Mouse (Mus musculus): ENCODE measurements around the gene Gm13288. TPM values are rescaled to one million over a fixed set of nuclear protein-coding genes. Genes with fewer than 3 reads are reported as not detected.
A peak's percentile ranks its signal among the peaks of the same experiment; 100 is the strongest.
"Not testable (repeated sequence)": the region's sequence is repeated elsewhere in the genome, so short reads cannot be mapped to it uniquely, and the experiment has no call there.

Gene Gm13288
- 0.08 and 0.22 TPM in 2 replicates for polyA plus RNA-seq (2016; fragmentation: Nextera tagmentation; extraction: Ambion mirVana)

DNA sequence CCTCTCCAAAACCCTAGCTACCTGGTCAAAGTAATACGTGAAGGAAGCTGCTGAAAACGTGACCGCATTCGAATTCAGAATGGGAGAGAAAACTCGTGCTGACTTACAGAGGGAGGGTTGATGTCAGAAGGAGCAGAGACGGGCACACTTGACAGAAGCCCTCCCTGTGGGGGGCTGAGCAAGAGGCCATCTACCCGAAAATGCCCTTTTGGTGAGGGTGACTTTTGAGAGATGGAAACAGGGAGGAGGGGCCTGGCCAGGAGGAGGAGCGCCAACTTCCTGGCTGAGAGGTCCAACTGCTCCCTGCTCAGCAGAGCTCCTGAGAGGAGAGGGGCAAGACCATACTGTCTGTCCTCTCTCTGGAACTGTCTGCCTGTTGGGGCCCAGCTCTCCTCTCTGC lies at the start of gene Gm13288:
Gene Gm13288, plus strand, starts transcription at position 301 of the 400 bp plus-strand sequence.
- not testable (repeated sequence) for H3K36me3 ChIP-seq; H3K27ac ChIP-seq; H3K27me3 ChIP-seq; H3K4me1 ChIP-seq (replicated peaks); ATAC-seq (ENCODE audit: insufficient number of reproducible peaks, insufficient read depth, low FRiP score, low TSS enrichment, low read depth); H3K9me3 ChIP-seq; H3K9ac ChIP-seq (replicated peaks)
- WGBS = no CpG with 5 or more reads among the region's 8 CpGs
- Histone ChIP-seq H3K4me3 (replicated peaks) (0 out of 2 replicates have a peak within 1 kb of the TSS, but pooled peaks have one; percentile 26), H3K4me2 (peak within 1 kb of the TSS; percentile 36; the same call in 1 of the 2 replicates)

- 11% methylated on average over 29 of the region's 31 CpGs for WGBS
- Histone ChIP-seq H3K27ac (peak overlapping the region; percentile 96), H3K4me3 (replicated peaks) (peak overlapping the region; percentile 52), H3K9ac (replicated peaks) (peak overlapping the region; percentile 59), H3K4me2 (peak overlapping the region; percentile 70)
- H3K27me3 ChIP-seq; ATAC-seq (ENCODE audit: insufficient number of reproducible peaks, insufficient read depth, low FRiP score, low TSS enrichment, low read depth); H3K4me1 ChIP-seq (replicated peaks); H3K9me3 ChIP-seq; H3K36me3 ChIP-seq: not testable (repeated sequence)
Measured at GRCm38 (mm10) chr4:88756581-88757513, 48.5 kb upstream of the Gm13288 start.

GRCm38 (mm10) chr4:88757628-88758031 lies 47.7 kb upstream of the Gm13288 start:
- Histone ChIP-seq H3K4me2 (peak overlapping the region; percentile 70), H3K4me3 (replicated peaks) (peak overlapping the region; percentile 52), H3K9ac (replicated peaks) (peak overlapping the region; percentile 59; the same call in 1 of the 2 replicates), H3K27ac (peak overlapping the region; percentile 96)
- peak; percentile 100 for ATAC-seq (ENCODE audit: insufficient number of reproducible peaks, insufficient read depth, low FRiP score, low TSS enrichment, low read depth)
- not testable (repeated sequence) for H3K4me1 ChIP-seq (replicated peaks); H3K36me3 ChIP-seq; H3K9me3 ChIP-seq; H3K27me3 ChIP-seq
- WGBS = under 1% methylated on average over 21 of the region's 21 CpGs

DNA sequence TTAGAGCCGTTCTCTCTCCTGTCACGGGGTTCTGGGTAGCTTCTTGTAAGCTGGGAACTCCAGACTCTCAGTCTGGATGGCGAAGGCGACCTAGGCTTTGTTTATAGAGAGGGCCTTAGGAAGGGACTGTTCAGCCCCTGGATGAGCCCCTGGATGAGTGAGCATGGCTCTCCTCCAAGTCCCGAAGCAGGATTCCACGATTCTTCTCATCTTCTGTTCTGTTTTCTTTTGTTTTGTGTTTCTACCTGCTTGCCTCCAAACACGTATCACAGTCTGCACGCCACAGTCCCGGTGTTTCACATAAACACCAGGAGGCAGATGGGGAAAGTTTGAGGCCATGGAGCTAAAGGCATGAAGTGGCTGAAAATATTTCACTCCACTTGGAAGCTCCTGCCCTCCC lies 46.6 kb upstream of the Gm13288 start:
- 88% methylated on average over 9 of the region's 9 CpGs for WGBS
- not testable (repeated sequence) for H3K9ac ChIP-seq (replicated peaks); H3K27ac ChIP-seq; ATAC-seq (ENCODE audit: insufficient number of reproducible peaks, insufficient read depth, low FRiP score, low TSS enrichment, low read depth); H3K4me1 ChIP-seq (replicated peaks); H3K27me3 ChIP-seq; H3K9me3 ChIP-seq; H3K36me3 ChIP-seq; H3K4me3 ChIP-seq (replicated peaks); H3K4me2 ChIP-seq

DNA sequence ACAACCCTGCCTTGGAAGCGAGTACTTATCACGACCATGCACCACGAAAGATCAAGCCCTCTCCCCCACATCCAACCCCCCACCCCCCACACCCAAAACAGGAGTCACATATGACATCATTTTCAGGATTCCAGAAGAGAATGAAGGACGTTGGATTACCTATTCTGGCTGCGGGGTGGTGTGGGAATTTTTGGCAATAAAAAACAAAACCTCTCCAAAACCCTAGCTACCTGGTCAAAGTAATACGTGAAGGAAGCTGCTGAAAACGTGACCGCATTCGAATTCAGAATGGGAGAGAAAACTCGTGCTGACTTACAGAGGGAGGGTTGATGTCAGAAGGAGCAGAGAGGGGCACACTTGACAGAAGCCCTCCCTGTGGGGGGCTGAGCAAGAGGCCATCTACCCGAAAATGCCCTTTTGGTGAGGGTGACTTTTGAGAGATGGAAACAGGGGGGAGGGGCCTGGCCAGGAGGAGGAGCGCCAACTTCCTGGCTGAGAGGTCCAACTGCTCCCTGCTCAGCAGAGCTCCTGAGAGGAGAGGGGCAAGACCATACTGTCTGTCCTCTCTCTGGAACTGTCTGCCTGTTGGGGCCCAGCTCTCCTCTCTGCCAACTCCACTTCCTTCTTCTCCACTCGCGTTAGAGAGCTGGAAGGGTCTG lies 45.6 kb upstream of the Gm13288 start, which contains the start of gene Gm13283:
Gene Gm13283, plus strand, starts transcription at position 510 of the 659 bp plus-strand sequence.
- ATAC-seq (ENCODE audit: insufficient number of reproducible peaks, insufficient read depth, low FRiP score, low TSS enrichment, low read depth); H3K9me3 ChIP-seq; H3K27me3 ChIP-seq; H3K36me3 ChIP-seq; H3K4me1 ChIP-seq (replicated peaks): not testable (repeated sequence)
- WGBS = 29% methylated on average over 7 of the region's 14 CpGs
- peak within 1 kb of the TSS; percentile 34 for H3K4me3 ChIP-seq (replicated peaks)
- H3K9ac ChIP-seq (replicated peaks) = 0 out of 2 replicates have a peak within 1 kb of the TSS, but pooled peaks have one; percentile 34
- H3K4me2 ChIP-seq = peak within 1 kb of the TSS; percentile 50
- peak within 1 kb of the TSS; percentile 72; the same call in 1 of the 2 replicates for H3K27ac ChIP-seq

DNA sequence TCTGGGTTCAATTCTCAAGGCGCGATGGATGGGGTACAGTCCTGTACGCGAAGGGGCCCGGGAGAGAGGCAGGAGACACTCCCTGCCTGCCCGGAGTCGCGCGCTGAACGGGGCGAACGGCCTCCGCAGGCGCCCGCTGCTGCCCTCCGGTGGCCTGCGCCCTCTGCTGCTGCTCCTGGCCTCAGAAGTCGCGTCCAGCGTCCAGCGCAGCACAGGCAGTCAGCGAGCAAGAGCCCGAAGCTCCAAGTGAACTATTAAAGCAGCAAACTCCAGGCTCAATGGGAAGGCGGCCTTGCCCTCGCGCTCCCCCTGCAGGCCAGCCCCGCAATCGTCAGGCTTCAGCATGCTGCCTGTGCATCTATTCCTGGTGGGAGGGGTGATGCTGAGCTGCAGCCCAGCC lies 44.9 kb upstream of the Gm13288 start:
- ATAC-seq (ENCODE audit: insufficient number of reproducible peaks, insufficient read depth, low FRiP score, low TSS enrichment, low read depth) = not testable (repeated sequence)

GRCm38 (mm10) chr4:88761776-88762175 lies 43.6 kb upstream of the Gm13288 start:
- not testable (repeated sequence) for ATAC-seq (ENCODE audit: insufficient number of reproducible peaks, insufficient read depth, low FRiP score, low TSS enrichment, low read depth); H3K9ac ChIP-seq (replicated peaks); H3K4me3 ChIP-seq (replicated peaks); H3K36me3 ChIP-seq; H3K27me3 ChIP-seq; H3K4me2 ChIP-seq; H3K9me3 ChIP-seq; H3K4me1 ChIP-seq (replicated peaks); H3K27ac ChIP-seq
- 68% methylated on average over 6 of the region's 8 CpGs for WGBS

More for the DNA sequence above, 44.9 kb upstream of the Gm13288 start:
- not testable (repeated sequence) for H3K4me1 ChIP-seq (replicated peaks); H3K36me3 ChIP-seq; H3K9me3 ChIP-seq; H3K27me3 ChIP-seq
- Histone ChIP-seq H3K4me3 (replicated peaks) (peak overlapping the region; percentile 34), H3K4me2 (peak overlapping the region; percentile 50), H3K27ac (peak overlapping the region; percentile 72; the same call in 1 of the 2 replicates), H3K9ac (replicated peaks) (0 out of 2 replicates have a peak overlapping the region, but pooled peaks have one; percentile 34)
- WGBS = under 1% methylated on average over 23 of the region's 28 CpGs

DNA sequence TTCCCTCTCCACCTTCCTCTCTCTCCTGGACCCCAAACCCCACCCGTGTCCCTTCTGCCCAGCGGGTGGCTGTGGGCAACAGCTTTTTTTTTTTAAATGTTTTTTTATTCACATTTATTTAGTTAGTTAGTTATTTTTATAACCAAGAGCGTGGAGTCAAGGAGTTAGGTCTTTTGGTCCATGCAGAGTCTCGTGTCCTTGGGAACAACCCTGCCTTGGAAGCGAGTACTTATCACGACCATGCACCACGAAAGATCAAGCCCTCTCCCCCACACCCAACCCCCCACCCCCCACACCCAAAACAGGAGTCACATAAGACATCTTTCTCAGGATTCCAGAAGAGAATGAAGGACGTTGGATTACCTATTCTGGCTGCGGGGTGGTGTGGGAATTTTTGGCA lies 43.0 kb upstream of the Gm13288 start:
- not testable (repeated sequence) for H3K4me3 ChIP-seq (replicated peaks); H3K27me3 ChIP-seq; ATAC-seq (ENCODE audit: insufficient number of reproducible peaks, insufficient read depth, low FRiP score, low TSS enrichment, low read depth); H3K9me3 ChIP-seq; H3K36me3 ChIP-seq; H3K4me1 ChIP-seq (replicated peaks); H3K27ac ChIP-seq; H3K9ac ChIP-seq (replicated peaks)
- 55% methylated on average over 9 of the region's 9 CpGs for WGBS
- H3K4me2 ChIP-seq = 0 out of 2 replicates have a peak overlapping the region, but pooled peaks have one; percentile 45

- WGBS = 3% methylated on average over 26 of the region's 42 CpGs
- H3K9me3 ChIP-seq; ATAC-seq (ENCODE audit: insufficient number of reproducible peaks, insufficient read depth, low FRiP score, low TSS enrichment, low read depth); H3K27me3 ChIP-seq; H3K36me3 ChIP-seq; H3K4me1 ChIP-seq (replicated peaks); H3K9ac ChIP-seq (replicated peaks): not testable (repeated sequence)
- H3K27ac ChIP-seq = 0 out of 2 replicates have a peak overlapping the region, but pooled peaks have one; percentile 74
- peak overlapping the region; percentile 52 for H3K4me2 ChIP-seq
- peak overlapping the region; percentile 34 for H3K4me3 ChIP-seq (replicated peaks)
Measured at GRCm38 (mm10) chr4:88763384-88764018, 41.8 kb upstream of the Gm13288 start.

DNA sequence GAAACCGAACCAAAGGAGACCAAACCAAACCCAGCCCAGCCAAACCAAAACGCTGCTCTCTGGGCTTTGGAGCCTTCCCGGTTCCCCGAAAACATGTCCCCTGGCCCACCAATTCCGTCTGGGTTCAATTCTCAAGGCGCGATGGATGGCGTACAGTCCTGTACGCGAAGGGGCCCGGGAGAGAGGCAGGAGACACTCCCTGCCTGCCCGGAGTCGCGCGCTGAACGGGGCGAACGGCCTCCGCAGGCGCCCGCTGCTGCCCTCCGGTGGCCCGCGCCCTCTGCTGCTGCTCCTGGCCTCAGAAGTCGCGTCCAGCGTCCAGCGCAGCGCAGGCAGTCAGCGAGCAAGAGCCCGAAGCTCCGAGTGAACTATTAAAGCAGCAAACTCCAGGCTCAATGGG lies 31.8 kb upstream of the Gm13288 start, which contains the start of gene Gm13290:
Gene Gm13290, plus strand, starts transcription at position 301 of the 400 bp plus-strand sequence.
- not testable (repeated sequence) for H3K4me3 ChIP-seq (replicated peaks); H3K4me1 ChIP-seq (replicated peaks); ATAC-seq (ENCODE audit: insufficient number of reproducible peaks, insufficient read depth, low FRiP score, low TSS enrichment, low read depth); H3K9ac ChIP-seq (replicated peaks); H3K27me3 ChIP-seq; H3K9me3 ChIP-seq; H3K4me2 ChIP-seq; H3K36me3 ChIP-seq; H3K27ac ChIP-seq
- no CpG with 5 or more reads among the region's 32 CpGs for WGBS

GRCm38 (mm10) chr4:88776622-88777021 lies 28.7 kb upstream of the Gm13288 start, which contains the start of gene Gm13289:
Gene Gm13289, plus strand, starts transcription at chr4:88776922.
- H3K9me3 ChIP-seq; H3K36me3 ChIP-seq; ATAC-seq (ENCODE audit: insufficient number of reproducible peaks, insufficient read depth, low FRiP score, low TSS enrichment, low read depth); H3K4me1 ChIP-seq (replicated peaks); H3K27ac ChIP-seq; H3K9ac ChIP-seq (replicated peaks); H3K27me3 ChIP-seq; H3K4me3 ChIP-seq (replicated peaks); H3K4me2 ChIP-seq: not testable (repeated sequence)
- no CpG with 5 or more reads among the region's 29 CpGs for WGBS
